Mouse (Mus musculus) limb, embryonic 15.5 days (tissue): Measurements from ENCODE around the gene Spcs3. TPM values are rescaled to one million over a fixed set of nuclear protein-coding genes. Genes with fewer than 3 reads are reported as not detected.

Experiments
- ATAC-seq: fragments of 200-750 bp; cut with Nextera tagmentation; 2 replicates; pipeline ENCODE4 v1.8.0; 2017; ENCODE audit warnings: low read depth, moderate TSS enrichment; ENCODE audit not compliant: insufficient number of reproducible peaks, low FRiP score, low TSS enrichment
- H3K27ac ChIP-seq: fragments of 300-500 bp; sonication (generic); 2 replicates; pipeline ENCODE4 v1.5.1; 2015; ENCODE audit warnings: moderate library complexity, mild to moderate bottlenecking, inconsistent platforms
- H3K27me3 ChIP-seq: fragments of 300-500 bp; sonication (generic); 2 replicates; pipeline ENCODE4 v1.6.1; 2015; ENCODE audit warnings: inconsistent platforms
- H3K36me3 ChIP-seq: fragments of 300-500 bp; sonication (generic); 2 replicates; pipeline ENCODE4 v1.6.1; 2015; ENCODE audit warnings: inconsistent platforms
- H3K4me1 ChIP-seq: fragments of 300-500 bp; sonication (generic); 2 replicates; pipeline ENCODE4 v1.6.1; 2015; ENCODE audit warnings: inconsistent platforms
- H3K4me2 ChIP-seq: fragments of 300-500 bp; sonication (generic); 2 replicates; pipeline ENCODE4 v1.6.1; 2015; ENCODE audit warnings: mild to moderate bottlenecking, inconsistent platforms
- H3K4me3 ChIP-seq: fragments of 300-500 bp; sonication (generic); 2 replicates; pipeline ENCODE4 v1.5.1; 2015; ENCODE audit warnings: mild to moderate bottlenecking, inconsistent platforms
- H3K9ac ChIP-seq: fragments of 300-500 bp; sonication (generic); 2 replicates; pipeline ENCODE4 v1.6.1; 2015; ENCODE audit warnings: inconsistent platforms
- H3K9me3 ChIP-seq: fragments of 300-500 bp; sonication (generic); 2 replicates; pipeline ENCODE4 v1.6.1; 2016; ENCODE audit warnings: inconsistent platforms
- WGBS: fragments of 180-500 bp; shearing (Covaris S2); methylation state at CpG from one replicate; pipeline ENCODE4 v1.1.7; 2015; 5-methylcytosine and 5-hydroxymethylcytosine counted together
- polyA plus RNA-seq: library from polyadenylated mRNA; unstranded; fragments of >200 nt; fragmentation: Nextera tagmentation; extraction: Ambion mirVana; gene quantifications from 2 replicates; pipeline ENCODE4 v1.2.1, GENCODE M21; 2015

Spcs3 gene
- polyA plus RNA-seq, 1 experiment from 2014 or later: 93.0 TPM

DNA sequence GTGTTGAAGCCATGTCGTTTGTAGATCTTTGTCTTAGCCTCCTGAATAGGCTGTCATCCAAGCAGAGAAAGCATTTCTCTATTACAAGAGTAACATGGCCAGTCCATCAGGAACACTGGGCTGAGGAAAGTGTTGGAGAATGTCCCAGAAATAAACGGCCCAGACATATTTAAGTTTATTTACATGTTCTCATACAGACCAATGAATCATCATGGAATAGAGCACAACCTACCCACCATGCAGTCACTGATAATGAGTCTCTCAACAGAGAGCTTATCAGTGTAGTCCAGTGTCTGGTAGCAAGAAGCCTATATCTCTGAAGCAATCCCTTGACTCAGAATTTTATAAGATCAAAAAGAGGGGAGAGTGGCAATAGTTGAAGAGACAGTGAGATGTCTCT lies 24.7 kb downstream of the Spcs3 start:
- ATAC-seq: no peak
- WGBS: 55% methylated on average over 2 of the region's 2 CpGs

DNA sequence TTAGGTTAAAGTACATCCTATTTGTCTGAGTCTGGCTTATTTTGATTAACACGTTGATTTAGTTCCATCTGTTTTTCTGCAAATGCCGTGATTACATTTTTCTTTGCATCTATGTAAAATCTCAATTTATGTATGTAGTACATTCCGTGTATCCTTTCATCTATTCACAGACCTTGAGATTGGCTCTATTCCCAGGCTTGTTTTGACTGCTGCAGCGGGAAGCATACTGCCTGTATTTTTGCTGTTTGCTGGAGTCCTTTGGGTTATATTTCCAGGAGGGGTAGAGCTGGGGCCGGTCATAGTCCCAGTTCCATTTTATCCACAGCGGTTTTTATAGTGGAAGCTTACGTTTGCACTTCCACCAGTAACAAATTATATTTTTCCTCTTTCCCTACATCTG lies 26.7 kb downstream of the Spcs3 start:
- no peak for ATAC-seq
- H3K27me3 ChIP-seq: no peaks in the 10 kb centered on the region
- H3K4me3 ChIP-seq: no peak overlapping the region
- no peaks in the 10 kb centered on the region for H3K36me3 ChIP-seq
- no peaks in the 10 kb centered on the region for H3K4me1 ChIP-seq
- H3K9me3 ChIP-seq: no peaks in the 10 kb centered on the region
- H3K27ac ChIP-seq: no peak overlapping the region
- WGBS: 44% methylated on average over 7 of the region's 7 CpGs
- no peak overlapping the region for H3K4me2 ChIP-seq
- no peak overlapping the region for H3K9ac ChIP-seq

More for the DNA sequence above, 24.7 kb downstream of the Spcs3 start:
- Histone ChIP-seq H3K4me1 (peaks cover 4% of the 10 kb centered on the region; the same call in 1 of the 2 replicates), H3K27ac (no peak overlapping the region), H3K27me3 (no peaks in the 10 kb centered on the region), H3K4me2 (no peak overlapping the region), H3K9ac (no peak overlapping the region), H3K9me3 (no peaks in the 10 kb centered on the region), H3K36me3 (no peaks in the 10 kb centered on the region), H3K4me3 (no peak overlapping the region)

- Histone ChIP-seq H3K4me1 (no peaks in the 10 kb centered on the region), H3K9me3 (no peaks in the 10 kb centered on the region), H3K27ac (no peak overlapping the region), H3K36me3 (no peaks in the 10 kb centered on the region), H3K27me3 (peaks cover 4% of the 10 kb centered on the region; the same call in 1 of the 2 replicates), H3K4me3 (no peak overlapping the region), H3K4me2 (no peak overlapping the region), H3K9ac (no peak overlapping the region)
- 48% methylated on average over 3 of the region's 3 CpGs for WGBS
- ATAC-seq: no peak
Measured at GRCm38 (mm10) chr8:54493915-54494314, 35.9 kb downstream of the Spcs3 start.

DNA sequence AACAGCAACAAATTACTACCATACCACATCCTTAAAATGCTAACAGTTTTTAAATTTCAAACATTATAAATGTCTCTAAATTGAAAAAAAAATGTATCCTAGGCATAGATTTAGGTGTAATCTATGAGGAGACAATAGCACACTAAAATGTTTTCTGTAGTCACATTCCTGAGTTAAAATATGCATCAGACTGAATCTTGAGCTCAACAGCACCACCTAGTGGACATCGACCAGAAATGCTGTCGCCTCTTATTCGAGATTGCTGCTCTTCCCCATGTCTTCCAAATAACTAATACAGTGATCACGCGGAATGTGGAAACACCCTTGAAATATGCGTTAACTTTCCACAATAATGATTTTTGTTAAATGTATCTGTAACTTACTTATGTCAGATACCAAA lies 36.7 kb downstream of the Spcs3 start:
- no peak overlapping the region for H3K4me3 ChIP-seq
- H3K27ac ChIP-seq: no peak overlapping the region
- no peaks in the 10 kb centered on the region for H3K9me3 ChIP-seq
- WGBS: 10% methylated on average over 6 of the region's 6 CpGs
- no peaks in the 10 kb centered on the region for H3K4me1 ChIP-seq
- no peaks in the 10 kb centered on the region for H3K36me3 ChIP-seq
- H3K4me2 ChIP-seq: no peak overlapping the region
- H3K9ac ChIP-seq: no peak overlapping the region
- no peak for ATAC-seq
- H3K27me3 ChIP-seq: peaks cover 4% of the 10 kb centered on the region; the same call in 1 of the 2 replicates

DNA sequence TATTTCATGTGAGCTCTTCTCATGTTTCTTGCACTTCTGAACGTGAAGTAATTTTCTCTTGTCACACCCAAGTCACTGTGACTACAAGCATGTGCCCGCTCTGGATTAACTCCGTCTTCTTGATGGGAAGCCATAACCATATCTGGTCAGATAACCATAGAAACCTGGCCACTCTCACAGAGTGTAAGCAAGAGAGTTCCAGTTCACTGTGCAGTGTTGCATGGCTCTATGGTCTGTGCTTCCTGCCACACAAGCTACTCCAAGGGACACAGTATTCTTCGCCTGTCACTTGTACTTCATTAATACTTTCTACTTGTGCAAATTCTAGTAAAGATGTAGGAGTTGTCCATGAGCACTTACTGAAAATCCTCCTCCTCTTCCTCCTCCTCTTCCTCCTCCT lies 37.9 kb downstream of the Spcs3 start:
- Histone ChIP-seq H3K9ac (no peak overlapping the region), H3K4me3 (no peak overlapping the region), H3K9me3 (no peaks in the 10 kb centered on the region), H3K4me1 (no peaks in the 10 kb centered on the region), H3K27ac (no peak overlapping the region), H3K27me3 (peaks cover 4% of the 10 kb centered on the region; the same call in 1 of the 2 replicates), H3K4me2 (no peak overlapping the region), H3K36me3 (no peaks in the 10 kb centered on the region)
- 57% methylated on average over 4 of the region's 4 CpGs for WGBS
- ATAC-seq: no peak

DNA sequence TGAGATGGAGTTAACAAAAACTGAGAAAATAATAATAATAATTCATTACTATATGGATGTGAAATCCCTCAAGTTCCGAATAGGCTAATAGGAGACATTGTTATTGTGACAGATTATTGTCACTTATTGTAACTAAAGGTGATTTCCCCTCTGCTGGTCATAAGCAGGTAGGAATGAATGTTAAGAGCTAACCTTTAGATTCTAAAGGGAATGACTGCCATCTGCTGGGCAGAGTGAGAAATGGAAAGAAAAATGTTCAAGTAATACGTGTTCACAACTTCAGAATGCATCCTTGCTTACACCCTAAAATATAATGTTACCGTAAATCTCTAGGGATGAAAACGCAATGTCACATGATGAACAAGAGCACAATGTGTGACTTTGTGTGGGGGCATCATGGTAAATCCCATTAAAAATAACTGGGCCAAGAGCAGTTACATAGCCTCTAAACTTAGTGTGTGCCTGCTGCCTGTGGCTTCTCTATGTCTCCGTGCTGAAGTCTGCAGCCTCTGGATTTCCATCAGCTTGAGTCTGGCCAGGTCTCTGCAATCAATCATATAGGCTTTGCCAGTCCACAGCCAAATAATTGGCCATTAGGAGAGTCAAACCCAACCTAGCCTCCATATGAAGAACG lies 38.6 kb downstream of the Spcs3 start:
- ATAC-seq: no peak
- Histone ChIP-seq H3K36me3 (no peaks in the 10 kb centered on the region), H3K27ac (no peak overlapping the region), H3K4me2 (no peak overlapping the region), H3K9me3 (no peaks in the 10 kb centered on the region), H3K27me3 (peaks cover 4% of the 10 kb centered on the region; the same call in 1 of the 2 replicates), H3K4me1 (no peaks in the 10 kb centered on the region), H3K9ac (no peak overlapping the region), H3K4me3 (no peak overlapping the region)
- WGBS: 17% methylated on average over 6 of the region's 6 CpGs

DNA sequence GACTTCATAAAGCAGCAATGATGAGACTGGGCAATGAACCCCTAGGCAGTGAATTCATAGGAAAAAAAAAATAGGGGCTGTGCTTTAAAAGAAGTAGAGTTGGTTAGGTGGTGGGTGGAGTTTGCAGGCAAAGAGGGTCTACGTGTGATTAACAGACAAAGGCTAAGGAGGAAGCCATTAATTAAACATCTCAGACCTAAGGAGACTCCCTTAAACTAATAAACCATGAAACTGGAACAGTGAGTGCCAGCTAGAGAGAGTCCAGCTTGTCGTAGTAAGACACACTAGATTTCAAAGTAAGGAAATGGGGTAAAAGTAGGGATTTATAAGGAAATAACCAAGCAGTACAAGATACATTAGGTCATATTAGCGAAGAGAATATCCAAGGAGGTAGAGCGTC lies 41.4 kb downstream of the Spcs3 start:
- Histone ChIP-seq H3K4me1 (no peaks in the 10 kb centered on the region), H3K27ac (no peak overlapping the region), H3K27me3 (peaks cover 4% of the 10 kb centered on the region; the same call in 1 of the 2 replicates), H3K9me3 (no peaks in the 10 kb centered on the region), H3K4me2 (no peak overlapping the region), H3K36me3 (no peaks in the 10 kb centered on the region), H3K9ac (no peak overlapping the region), H3K4me3 (no peak overlapping the region)
- no peak for ATAC-seq
- 77% methylated on average over 4 of the region's 4 CpGs for WGBS

- H3K9me3 ChIP-seq: no peaks in the 10 kb centered on the region
- no peaks in the 10 kb centered on the region for H3K36me3 ChIP-seq
- H3K9ac ChIP-seq: no peak overlapping the region
- peak overlapping the region; percentile 31 for H3K4me2 ChIP-seq
- 26% methylated on average over 19 of the region's 19 CpGs for WGBS
- no peak overlapping the region for H3K27ac ChIP-seq
- H3K27me3 ChIP-seq: peaks cover under 1% of the 10 kb centered on the region; the same call in 1 of the 2 replicates
- ATAC-seq: no peak
- H3K4me3 ChIP-seq: peak overlapping the region; percentile 16
- no peaks in the 10 kb centered on the region for H3K4me1 ChIP-seq
Measured at GRCm38 (mm10) chr8:54486555-54487273, 43.1 kb downstream of the Spcs3 start.

Other genes starting within 250 kb of the Spcs3 start
- gene Asb5, start 418 bp downstream of the Spcs3 start, polyA plus RNA-seq: 6.0 and 9.2 TPM in 2 replicates
- not detected in 2 replicates for gene Spata4, start 70.8 kb upstream of the Spcs3 start, polyA plus RNA-seq